Mouse (Mus musculus) olfactory bulb, adult 2 months (tissue): Measurements from ENCODE around the gene Mindy1. TPM values are rescaled to one million over a fixed set of nuclear protein-coding genes. Genes with fewer than 3 reads are reported as not detected.
A peak's percentile ranks its signal among the peaks of the same experiment; 100 is the strongest.

Experiments used
- H3K27ac ChIP-seq: fragments of 200-500 bp; 2 replicates; pipeline ENCODE4 v1.5.1; 2012; ENCODE audit warnings: low read depth, low read length; ENCODE audit not compliant: insufficient read depth
- H3K4me1 ChIP-seq: fragments of 200-500 bp; 2 replicates; pipeline ENCODE4 v1.6.1; 2012; ENCODE audit warnings: low read length; ENCODE audit not compliant: control insufficient read depth, insufficient read depth
- H3K4me3 ChIP-seq: fragments of 200-500 bp; 2 replicates; pipeline ENCODE4 v1.5.1; 2012; ENCODE audit warnings: mild to moderate bottlenecking, low read depth, low read length, moderate library complexity; ENCODE audit not compliant: insufficient read depth
- CTCF ChIP-seq: fragments of 200-500 bp; IDR thresholded peaks from 2 replicates; pipeline ENCODE4 v1.5.1; 2012; ENCODE audit warnings: low read depth, mild to moderate bottlenecking, low read length, moderate library complexity; ENCODE audit not compliant: insufficient read depth
- POLR2A ChIP-seq: fragments of 200-500 bp; IDR thresholded peaks from 2 replicates; pipeline ENCODE4 v1.6.1; 2012; ENCODE audit warnings: mild to moderate bottlenecking, low read depth, low read length, moderate library complexity; ENCODE audit not compliant: insufficient read depth
- WGBS: fragments of 180-500 bp; shearing (Covaris S2); methylation state at CpG from one replicate; pipeline ENCODE4 v1.1.7; 2018; 5-methylcytosine and 5-hydroxymethylcytosine counted together
- polyA plus RNA-seq: library from polyadenylated mRNA; stranded (reverse); fragments of >200 nt; gene quantifications from 2 replicates; pipeline ENCODE4 v1.2.4, GENCODE M21; 2012; ENCODE audit warnings: low replicate concordance; ENCODE audit not compliant: missing spikeins, insufficient read depth, insufficient read length

Gene Mindy1
- polyA plus RNA-seq, 1 experiment: not detected

GRCm38 (mm10) chr3:95312623-95313022 lies 31.5 kb downstream of the Mindy1 start:
- Histone ChIP-seq H3K4me3 (no peak overlapping the region), H3K4me1 (peaks cover 13% of the 10 kb centered on the region), H3K27ac (no peak overlapping the region)
- TF ChIP-seq POLR2A (no peak), CTCF (no peak)
- 85% methylated on average over 6 of the region's 6 CpGs for WGBS

DNA sequence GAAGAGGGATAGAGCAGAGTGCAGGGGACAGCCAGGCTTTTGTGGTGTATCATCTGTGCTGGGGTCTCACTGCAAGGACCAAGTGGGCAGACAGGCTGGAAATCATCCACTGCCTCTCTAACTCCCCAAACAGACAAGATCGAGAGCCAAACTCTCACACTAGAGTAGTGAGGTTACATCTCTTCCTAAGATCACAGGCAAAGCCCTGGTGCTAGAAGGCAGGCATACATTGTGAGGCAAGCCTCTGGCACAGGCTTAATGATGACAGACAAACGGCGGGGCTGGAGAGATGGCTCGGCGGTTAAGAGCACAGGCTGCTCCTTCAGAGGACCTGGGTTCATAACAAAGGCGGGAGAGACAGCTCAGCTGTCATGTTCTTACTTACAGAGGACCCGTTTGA lies 32.3 kb downstream of the Mindy1 start:
- no peak for TF ChIP-seq CTCF
- no peak for TF ChIP-seq POLR2A
- Histone ChIP-seq H3K4me1 (peaks cover 15% of the 10 kb centered on the region), H3K27ac (no peak overlapping the region), H3K4me3 (no peak overlapping the region)
- 64% methylated on average over 7 of the region's 7 CpGs for WGBS

DNA sequence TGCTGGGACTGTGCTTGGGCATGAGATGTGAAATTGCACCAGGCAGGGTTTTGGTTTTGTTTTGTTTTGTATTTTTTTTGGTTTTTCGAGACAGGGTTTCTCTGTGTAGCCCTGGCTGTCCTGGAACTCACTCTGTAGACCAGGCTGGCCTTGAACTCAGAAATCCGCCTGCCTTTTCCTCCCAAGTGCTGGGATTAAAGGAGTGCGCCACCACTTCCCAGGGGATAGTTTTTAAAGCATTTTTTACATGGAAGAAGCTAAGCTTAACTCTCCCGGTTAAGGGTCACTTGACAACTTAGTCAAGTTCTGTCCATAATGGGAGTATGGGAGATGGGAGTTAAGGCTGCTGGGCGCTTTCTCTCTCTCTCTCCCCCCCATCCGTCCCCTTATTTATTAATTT lies 32.9 kb downstream of the Mindy1 start:
- WGBS: 76% methylated on average over 6 of the region's 6 CpGs
- TF ChIP-seq POLR2A (no peak), CTCF (no peak)
- Histone ChIP-seq H3K4me1 (peaks cover 18% of the 10 kb centered on the region), H3K4me3 (no peak overlapping the region), H3K27ac (no peak overlapping the region)

GRCm38 (mm10) chr3:95314486-95315093 lies 33.4 kb downstream of the Mindy1 start, which contains the start of gene Cers2:
TSS of gene Cers2 (plus strand) at chr3:95314791.
- Histone ChIP-seq H3K27ac (peak within 1 kb of the TSS; percentile 32), H3K4me3 (peak within 1 kb of the TSS; percentile 84), H3K4me1 (peaks cover 18% of the 10 kb centered on the region)
- TF ChIP-seq CTCF (no peak), POLR2A (no peak; the same call in 1 of the 2 replicates)
- 4% methylated on average over 27 of the region's 27 CpGs for WGBS

GRCm38 (mm10) chr3:95315094-95315843 lies 34.1 kb downstream of the Mindy1 start:
- peaks cover 18% of the 10 kb centered on the region for H3K4me1 ChIP-seq
- H3K4me3 ChIP-seq: peak overlapping the region; percentile 84
- 1% methylated on average over 70 of the region's 71 CpGs for WGBS
- peak; percentile 44; the same call in 1 of the 2 replicates for TF ChIP-seq CTCF
- TF ChIP-seq POLR2A: no peak; the same call in 1 of the 2 replicates
- H3K27ac ChIP-seq: peak overlapping the region; percentile 32

DNA sequence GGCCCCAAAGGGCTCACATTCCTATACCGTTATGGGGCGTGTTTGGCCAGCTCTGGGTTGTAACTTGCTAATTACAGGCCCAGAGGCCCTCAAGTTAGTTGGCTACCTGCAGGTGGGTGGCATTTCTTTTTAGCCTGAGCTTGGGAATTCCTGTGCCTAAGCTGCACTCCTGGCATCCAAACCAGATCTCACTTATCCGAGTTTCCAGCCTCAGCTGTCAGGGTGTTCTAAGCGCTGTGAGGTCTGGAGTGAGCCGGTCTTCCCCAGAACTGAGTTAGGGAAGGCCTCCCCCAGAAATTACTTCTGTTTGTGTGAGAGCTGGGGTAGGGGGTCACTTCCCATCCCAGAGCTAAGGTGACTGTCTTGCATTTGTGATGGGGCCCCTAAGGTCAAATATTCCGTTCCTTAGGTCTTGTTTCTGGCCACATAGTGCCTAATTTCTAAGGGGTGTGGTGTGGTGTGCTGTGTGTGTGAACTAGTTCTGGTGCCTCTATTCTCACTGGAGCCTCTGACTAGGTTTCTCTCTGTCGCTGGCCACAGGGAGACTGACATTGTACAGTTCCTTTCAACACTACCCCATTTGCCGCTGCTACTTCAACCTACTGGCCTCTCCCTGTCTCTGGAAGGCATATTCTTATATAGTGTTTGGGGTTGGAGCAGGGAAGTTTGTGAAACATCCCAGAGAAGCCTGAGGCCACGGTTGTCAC lies 34.9 kb downstream of the Mindy1 start:
- TF ChIP-seq POLR2A (no peak), CTCF (no peak)
- 16% methylated on average over 9 of the region's 9 CpGs for whole genome bisulfite sequencing

DNA sequence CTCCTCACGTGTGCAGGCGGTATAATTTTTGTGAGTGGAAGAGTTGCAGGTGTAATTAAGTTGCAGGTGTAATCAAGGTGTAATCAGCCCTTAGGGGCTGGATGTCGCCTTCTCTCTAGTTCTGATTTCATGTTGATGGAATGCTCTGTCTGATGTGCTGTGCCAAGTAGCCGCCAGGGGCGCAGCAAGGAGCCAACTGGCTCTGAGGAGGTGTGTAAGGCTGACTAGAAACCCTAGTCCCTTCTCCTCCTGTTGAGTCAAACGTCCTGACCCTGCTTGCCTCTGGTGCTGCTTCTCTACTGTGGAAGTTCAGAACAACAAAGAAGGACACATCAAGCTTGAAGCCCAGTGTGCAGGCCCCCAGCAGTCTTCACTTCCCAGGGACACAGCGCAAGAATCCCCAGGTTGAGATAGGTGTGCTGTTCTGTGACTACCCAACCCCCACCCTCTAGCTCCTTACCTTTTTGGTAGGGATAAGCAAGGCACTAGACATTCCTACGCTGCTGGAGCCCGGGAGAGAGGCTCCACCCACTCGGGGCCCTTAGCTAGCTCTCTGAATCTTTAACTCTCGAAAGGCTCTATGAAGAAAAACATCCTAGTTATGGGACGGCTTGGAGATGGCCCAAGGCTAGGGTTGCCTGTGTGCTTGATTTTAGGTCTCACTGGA lies 36.4 kb downstream of the Mindy1 start:
- H3K4me3 ChIP-seq: no peak overlapping the region
- H3K27ac ChIP-seq: no peak overlapping the region
- H3K4me1 ChIP-seq: peaks cover 18% of the 10 kb centered on the region
- WGBS: 22% methylated on average over 12 of the region's 12 CpGs
- TF ChIP-seq POLR2A (no peak), CTCF (no peak)

More for the DNA sequence above, 34.9 kb downstream of the Mindy1 start:
- Histone ChIP-seq H3K4me1 (peaks cover 18% of the 10 kb centered on the region), H3K27ac (peak overlapping the region; percentile 10), H3K4me3 (peak overlapping the region; percentile 84)

DNA sequence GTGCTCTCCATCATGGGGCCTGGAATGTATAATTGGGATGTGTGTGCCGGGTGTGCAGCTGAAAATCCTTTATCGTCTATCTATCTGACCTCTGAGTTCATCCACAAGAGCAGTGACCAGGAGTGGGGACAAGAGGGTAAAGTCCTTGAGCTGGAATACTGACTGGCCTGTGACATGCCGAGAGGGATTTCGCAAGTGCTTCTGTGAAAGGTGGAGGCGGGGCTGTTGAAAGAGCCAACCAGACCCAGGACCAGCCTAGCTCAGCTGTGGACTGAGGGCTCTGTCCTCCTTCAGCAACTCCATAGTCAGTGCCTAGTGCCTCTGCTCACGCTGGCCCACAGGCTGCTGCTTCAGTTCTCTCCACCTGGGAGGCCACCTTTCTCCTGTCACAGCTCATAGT lies 37.4 kb downstream of the Mindy1 start:
- H3K27ac ChIP-seq: no peak overlapping the region
- 58% methylated on average over 6 of the region's 6 CpGs for WGBS
- no peak for TF ChIP-seq CTCF
- TF ChIP-seq POLR2A: no peak
- no peak overlapping the region for H3K4me3 ChIP-seq
- peaks cover 18% of the 10 kb centered on the region for H3K4me1 ChIP-seq
